Mouse (Mus musculus) CH12.LX (cell line): ENCODE measurements around the gene Fdps. TPM values are rescaled to one million over a fixed set of nuclear protein-coding genes. Genes with fewer than 3 reads are reported as not detected.
A peak's percentile ranks its signal among the peaks of the same experiment; 100 is the strongest.

Experiments used
- DNase-seq: peaks from one replicate; pipeline ENCODE4 v3.0.0-alpha.2; 2013; ENCODE audit errors: extremely low read depth
- H3K27ac ChIP-seq: 2 replicates; pipeline ENCODE4 v1.5.1; 2012; ENCODE audit warnings: low read depth, mild to moderate bottlenecking, control low read depth, moderate library complexity; ENCODE audit not compliant: insufficient read depth
- H3K27me3 ChIP-seq: replicated peaks from 2 replicates; pipeline ENCODE3; 2012; ENCODE audit warnings: inconsistent platforms
- H3K36me3 ChIP-seq, 2 experiments: replicated peaks in 1 of 2; 2 replicates each; pipeline versions ENCODE3 to v1.6.1; 2012; ENCODE audit warnings: inconsistent platforms in 1 of 2, low read length in 1 of 2, mild to moderate bottlenecking in 1 of 2, mixed read lengths in 1 of 2, moderate library complexity in 1 of 2; ENCODE audit not compliant: control insufficient read depth in 1 of 2, insufficient read depth in 1 of 2
- H3K4me1 ChIP-seq, 2 experiments: 2 replicates each; pipeline ENCODE4 v1.6.1; 2012; ENCODE audit warnings: inconsistent platforms in 1 of 2, moderate library complexity in 1 of 2; ENCODE audit not compliant: insufficient read depth in 2 of 2, control insufficient read depth in 1 of 2
- H3K4me2 ChIP-seq: 2 replicates; pipeline ENCODE4 v1.6.1; 2012; ENCODE audit warnings: low read depth, mild to moderate bottlenecking, control low read depth; ENCODE audit not compliant: poor library complexity, insufficient read depth, severe bottlenecking
- H3K4me3 ChIP-seq, 3 experiments: fragments of 150-350 bp in 1 of 3; sonication (generic) in 1 of 3; replicated peaks in 1 of 3; 2 replicates each; pipeline versions ENCODE3 to v1.5.1; 2011 to 2012; ENCODE audit warnings: low read depth in 2 of 3, low read length in 2 of 3, mild to moderate bottlenecking in 2 of 3, moderate library complexity in 2 of 3, control low read depth in 1 of 3, improper control_type of control experiment in 1 of 3, inconsistent platforms in 1 of 3, mixed read lengths in 1 of 3; ENCODE audit not compliant: poor library complexity in 1 of 3
- H3K79me2 ChIP-seq: replicated peaks from 2 replicates; pipeline ENCODE4 v1.6.1; 2012; ENCODE audit warnings: mild to moderate bottlenecking, moderate library complexity; ENCODE audit not compliant: control insufficient read depth, poor library complexity, insufficient read depth, severe bottlenecking; ENCODE audit errors: extremely low read depth
- H3K9ac ChIP-seq: 2 replicates; pipeline ENCODE4 v1.6.1; 2012; ENCODE audit warnings: low read depth, mild to moderate bottlenecking, control low read depth, moderate library complexity; ENCODE audit not compliant: insufficient read depth
- H3K9me3 ChIP-seq: replicated peaks from 2 replicates; pipeline ENCODE3; 2012; ENCODE audit warnings: low read length, inconsistent platforms, mixed read lengths
- BHLHE40 ChIP-seq: IDR thresholded peaks from 2 replicates; pipeline ENCODE4 v1.6.1; 2011; ENCODE audit warnings: mild to moderate bottlenecking, low read depth, low read length, improper control_type of control experiment
- CHD1 ChIP-seq: IDR thresholded peaks from 2 replicates; pipeline ENCODE4 v1.6.1; 2012; ENCODE audit warnings: low read depth, low read length, improper control_type of control experiment, inconsistent platforms
- CHD2 ChIP-seq: IDR thresholded peaks from 2 replicates; pipeline ENCODE4 v1.6.1; 2011; ENCODE audit warnings: low read length, improper control_type of control experiment
- CTCF ChIP-seq, 2 experiments: IDR thresholded peaks in 1 of 2; conservative IDR thresholded peaks in 1 of 2; 2 replicates each; pipeline ENCODE4 v1.5.1; 2011 to 2012; ENCODE audit warnings: low read depth in 2 of 2, low read length in 2 of 2, improper control_type of control experiment in 1 of 2, inconsistent platforms in 1 of 2, mild to moderate bottlenecking in 1 of 2, moderate library complexity in 1 of 2
- E2F4 ChIP-seq: IDR thresholded peaks from 2 replicates; pipeline ENCODE4 v1.6.1; 2011; ENCODE audit warnings: low read depth, low read length, improper control_type of control experiment; ENCODE audit not compliant: insufficient replicate concordance
- ELF1 ChIP-seq: IDR thresholded peaks from 2 replicates; pipeline ENCODE4 v1.6.1; 2014; ENCODE audit warnings: low read depth, mild to moderate bottlenecking, inconsistent platforms, low read length, improper control_type of control experiment
- EP300 ChIP-seq: IDR thresholded peaks from 2 replicates; pipeline ENCODE4 v1.6.1; 2011; ENCODE audit warnings: low read length, improper control_type of control experiment
- ETS1 ChIP-seq: conservative IDR thresholded peaks from 2 replicates; pipeline ENCODE4 v1.6.1; 2012; ENCODE audit warnings: low read depth, mild to moderate bottlenecking, inconsistent platforms, low read length, improper control_type of control experiment, moderate library complexity
- GABPA ChIP-seq: IDR thresholded peaks from 2 replicates; pipeline ENCODE4 v1.6.1; 2012; ENCODE audit warnings: low read depth, low read length, improper control_type of control experiment, inconsistent platforms; ENCODE audit not compliant: insufficient replicate concordance
- HCFC1 ChIP-seq: IDR thresholded peaks from 2 replicates; pipeline ENCODE4 v1.6.1; 2012; ENCODE audit warnings: low read depth, mild to moderate bottlenecking, inconsistent platforms, low read length, improper control_type of control experiment
- IRF4 ChIP-seq: IDR thresholded peaks from 2 replicates; pipeline ENCODE4 v1.6.1; 2014; ENCODE audit warnings: low read depth, mild to moderate bottlenecking, inconsistent platforms, low read length, improper control_type of control experiment
- JUN ChIP-seq: IDR thresholded peaks from 2 replicates; pipeline ENCODE4 v1.6.1; 2011; ENCODE audit warnings: low read depth, mild to moderate bottlenecking, low read length, improper control_type of control experiment, moderate library complexity; ENCODE audit not compliant: insufficient read depth
- JUND ChIP-seq: conservative IDR thresholded peaks from 2 replicates; pipeline ENCODE4 v1.6.1; 2011; ENCODE audit warnings: low read depth, low read length, improper control_type of control experiment
- KAT2A ChIP-seq: IDR thresholded peaks from 2 replicates; pipeline ENCODE4 v1.6.1; 2012; ENCODE audit warnings: low read length, improper control_type of control experiment, inconsistent platforms; ENCODE audit not compliant: insufficient replicate concordance
- MAFK ChIP-seq: IDR thresholded peaks from 2 replicates; pipeline ENCODE4 v1.6.1; 2011; ENCODE audit warnings: low read length, improper control_type of control experiment; ENCODE audit not compliant: insufficient replicate concordance
- MAX ChIP-seq: IDR thresholded peaks from 2 replicates; pipeline ENCODE4 v1.6.1; 2011; ENCODE audit warnings: low read length, improper control_type of control experiment
- MAZ ChIP-seq: IDR thresholded peaks from 2 replicates; pipeline ENCODE4 v1.6.1; 2012; ENCODE audit warnings: low read depth, mild to moderate bottlenecking, inconsistent platforms, low read length, improper control_type of control experiment, moderate library complexity
- MEF2A ChIP-seq: IDR thresholded peaks from 2 replicates; pipeline ENCODE4 v1.6.1; 2014; ENCODE audit warnings: low read depth, mild to moderate bottlenecking, inconsistent platforms, low read length, improper control_type of control experiment, borderline replicate concordance
- MXI1 ChIP-seq: IDR thresholded peaks from 2 replicates; pipeline ENCODE4 v1.6.1; 2011; ENCODE audit warnings: mild to moderate bottlenecking, low read depth, low read length, improper control_type of control experiment
- MYC ChIP-seq: IDR thresholded peaks from 2 replicates; pipeline ENCODE4 v1.6.1; 2011; ENCODE audit warnings: low read depth, mild to moderate bottlenecking, improper control_type of control experiment, low read length
- NELFE ChIP-seq: IDR thresholded peaks from 2 replicates; pipeline ENCODE4 v1.6.1; 2011; ENCODE audit warnings: low read depth, low read length, improper control_type of control experiment
- NRF1 ChIP-seq: IDR thresholded peaks from 2 replicates; pipeline ENCODE4 v1.6.1; 2014; ENCODE audit warnings: low read depth, mild to moderate bottlenecking, inconsistent platforms, low read length, improper control_type of control experiment, moderate library complexity
- PAX5 ChIP-seq: IDR thresholded peaks from 2 replicates; pipeline ENCODE4 v1.6.1; 2012; ENCODE audit warnings: low read length, inconsistent platforms, mixed read lengths
- POLR2A ChIP-seq: IDR thresholded peaks from 2 replicates; pipeline ENCODE4 v1.6.1; 2011; ENCODE audit warnings: low read depth, mild to moderate bottlenecking, improper control_type of control experiment, low read length
- POLR2AphosphoS2 ChIP-seq: IDR thresholded peaks from 2 replicates; pipeline ENCODE4 v1.6.1; 2011; ENCODE audit warnings: low read depth, low read length, improper control_type of control experiment
- RAD21 ChIP-seq: IDR thresholded peaks from 2 replicates; pipeline ENCODE4 v1.6.1; 2011; ENCODE audit warnings: low read depth, mild to moderate bottlenecking, low read length, improper control_type of control experiment, moderate library complexity
- RCOR1 ChIP-seq: conservative IDR thresholded peaks from 2 replicates; pipeline ENCODE4 v1.6.1; 2012; ENCODE audit warnings: low read depth, mild to moderate bottlenecking, inconsistent platforms, low read length, improper control_type of control experiment
- SIN3A ChIP-seq: IDR thresholded peaks from 2 replicates; pipeline ENCODE4 v1.6.1; 2012; ENCODE audit warnings: low read length, improper control_type of control experiment, inconsistent platforms
- SMC3 ChIP-seq: IDR thresholded peaks from 2 replicates; pipeline ENCODE4 v1.6.1; 2011; ENCODE audit warnings: low read depth, low read length, improper control_type of control experiment
- TBP ChIP-seq: conservative IDR thresholded peaks from 2 replicates; pipeline ENCODE4 v1.6.1; 2011; ENCODE audit warnings: low read depth, low read length, improper control_type of control experiment
- TCF12 ChIP-seq: IDR thresholded peaks from 2 replicates; pipeline ENCODE4 v1.6.1; 2014; ENCODE audit warnings: low read depth, mild to moderate bottlenecking, inconsistent platforms, low read length, improper control_type of control experiment
- UBTF ChIP-seq: IDR thresholded peaks from 2 replicates; pipeline ENCODE4 v1.6.1; 2012; ENCODE audit warnings: low read depth, mild to moderate bottlenecking, inconsistent platforms, low read length, improper control_type of control experiment, moderate library complexity
- USF1 ChIP-seq: IDR thresholded peaks from 2 replicates; pipeline ENCODE4 v1.6.1; 2014; ENCODE audit warnings: low read depth, mild to moderate bottlenecking, inconsistent platforms, low read length, improper control_type of control experiment
- USF2 ChIP-seq: conservative IDR thresholded peaks from 2 replicates; pipeline ENCODE4 v1.6.1; 2011; ENCODE audit warnings: low read depth, low read length, improper control_type of control experiment
- ZC3H11A ChIP-seq: IDR thresholded peaks from 2 replicates; pipeline ENCODE4 v1.6.1; 2012; ENCODE audit warnings: low read depth, mild to moderate bottlenecking, inconsistent platforms, low read length, improper control_type of control experiment
- ZKSCAN1 ChIP-seq: IDR thresholded peaks from 2 replicates; pipeline ENCODE4 v1.6.1; 2012; ENCODE audit warnings: low read depth, inconsistent platforms, low read length, improper control_type of control experiment, borderline replicate concordance
- ZMIZ1 ChIP-seq: IDR thresholded peaks from 2 replicates; pipeline ENCODE4 v1.6.1; 2012; ENCODE audit warnings: low read depth, mild to moderate bottlenecking, inconsistent platforms, low read length, improper control_type of control experiment
- ZNF384 ChIP-seq: IDR thresholded peaks from 2 replicates; pipeline ENCODE4 v1.6.1; 2012; ENCODE audit warnings: low read depth, low read length, improper control_type of control experiment, inconsistent platforms
- dilution Hi-C: fragments of 300-500 bp; cut with MboI; formaldehyde crosslinking; loops from 2 replicates; pipeline ENCODE4 v1.14.3; 2020; ENCODE audit warnings: low sequenced_read_pairs; ENCODE audit not compliant: extremely low pct_unique_long_range_greater_than_20kb, extremely low pct_ligation_motif_present
- in situ Hi-C: fragments of 300-500 bp; cut with MboI; formaldehyde crosslinking; loops from 3 replicates; pipeline ENCODE4 v1.14.3; 2019; ENCODE audit warnings: low sequenced_read_pairs, low pct_ligation_motif_present, low pct_unique_long_range_greater_than_20kb, mixed read lengths
- polyA plus RNA-seq: library from polyadenylated mRNA; unstranded; fragments of >175 nt; gene quantifications from 2 replicates; pipeline ENCODE4 v1.2.1, GENCODE M21; 2012; ENCODE audit warnings: low read depth; ENCODE audit not compliant: insufficient read length
- total RNA-seq, 2 experiments: library from RNA; depleted of rRNA; stranded (reverse); fragments of 300-350 nt in 1 of 2; fragments of >200 nt in 1 of 2; gene quantifications; 2 replicates each; pipeline ENCODE4 v1.2.3; 2012 to 2014

Fdps gene
- total and polyA plus RNA-seq, 3 experiments: 177 to 572 (median 243) TPM

DNA sequence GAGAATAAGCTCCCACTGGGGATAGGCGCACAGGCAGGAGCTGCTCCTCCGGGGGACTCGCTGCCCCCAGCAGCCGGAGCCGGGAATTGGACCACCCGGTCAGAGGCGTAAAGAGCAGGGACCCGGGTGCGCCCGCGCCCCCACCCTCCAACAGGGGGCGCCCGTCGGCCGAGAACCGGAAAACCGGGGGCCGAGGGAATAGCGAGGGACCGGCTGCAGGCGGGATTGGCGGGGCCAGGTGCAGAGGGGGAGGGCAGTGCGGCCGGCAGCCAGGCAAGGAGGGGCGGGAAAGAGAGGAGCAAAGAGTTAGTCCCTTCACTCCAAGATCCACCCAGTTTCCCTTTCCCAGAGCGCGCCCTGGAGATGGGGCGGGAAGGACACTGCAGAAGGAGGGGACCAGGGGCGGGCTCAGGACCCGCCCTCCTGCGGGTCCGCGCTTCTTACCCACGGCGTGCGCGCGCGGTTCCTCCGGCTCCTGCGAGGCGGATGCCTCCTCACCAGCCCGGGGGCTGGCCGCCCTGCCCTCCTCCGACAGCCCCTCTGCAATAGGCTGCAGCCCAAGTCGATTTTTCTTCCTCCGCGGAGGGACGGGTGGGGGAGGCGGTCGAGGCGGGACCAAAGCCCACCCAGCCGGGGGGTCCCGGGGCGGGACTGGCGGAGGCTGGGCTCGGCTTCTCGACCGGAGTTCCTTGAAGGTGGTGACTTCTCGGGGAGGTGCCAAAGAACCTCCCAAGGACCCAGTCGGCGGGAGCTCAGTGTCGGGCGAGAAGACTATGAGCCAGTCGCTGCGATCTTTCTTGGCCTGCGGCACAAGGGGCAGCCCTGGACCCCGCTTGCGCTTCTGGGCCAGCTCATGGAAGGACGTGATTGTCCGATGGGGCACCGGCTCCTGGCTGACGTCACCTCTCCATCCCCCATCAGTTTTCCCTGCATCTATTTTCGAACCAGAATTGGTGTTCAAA is 10.8 kb downstream of the Fdps start:
- H3K79me2 ChIP-seq: no peaks in the 10 kb centered on the region
- H3K4me1 ChIP-seq: peaks cover 14 to 60% of the 10 kb centered on the region in 2 experiments
- H3K4me3 ChIP-seq: peak overlapping the region; percentile 61 to 69 (median 62)
- H3K27ac ChIP-seq: no peak overlapping the region
- H3K27me3 ChIP-seq: peaks cover 2% of the 10 kb centered on the region
- peak overlapping the region; percentile 54 for H3K4me2 ChIP-seq
- in situ Hi-C loops: loop anchor here (5.0 kb wide), 1 partner anchor 66 kb away; no protein-coding TSS in a partner anchor
- peak; percentile 84; the same call in 1 of the 2 replicates for TF ChIP-seq MAZ
- no peak for TF ChIP-seq NRF1
- no peak for TF ChIP-seq PAX5
- no peak for TF ChIP-seq ZNF384
- no peak for TF ChIP-seq ETS1
- no peak for TF ChIP-seq JUND
- TF ChIP-seq RAD21: peak; percentile 47
- TF ChIP-seq JUN: no peak
- no peak for TF ChIP-seq MEF2A
- TF ChIP-seq MAX: no peak
- peak; percentile 26; the same call in 1 of the 2 replicates for TF ChIP-seq HCFC1
- TF ChIP-seq BHLHE40: no peak
- TF ChIP-seq CHD1: no peak
- TF ChIP-seq TCF12: no peak
- no peak for TF ChIP-seq GABPA
- TF ChIP-seq ZKSCAN1: no peak
- TF ChIP-seq TBP: no peak
- no peak for TF ChIP-seq E2F4
- no peak for TF ChIP-seq EP300
- TF ChIP-seq NELFE: no peak
- no peak for TF ChIP-seq USF2
- TF ChIP-seq MXI1: no peak
- peak; percentile 32; the same call in 1 of the 2 replicates for TF ChIP-seq IRF4
- no peak for TF ChIP-seq POLR2AphosphoS2
- TF ChIP-seq ZC3H11A: no peak
- no peak; the same call in 1 of the 2 replicates for TF ChIP-seq UBTF
- TF ChIP-seq KAT2A: no peak
- no peak for TF ChIP-seq RCOR1
- peak; percentile 37; the same call in 1 of the 2 replicates for TF ChIP-seq POLR2A
- TF ChIP-seq MYC: no peak
- no peak for TF ChIP-seq CHD2
- peak in 1 of 2 experiments; percentile 81; a peak in 2 of 4 replicates for TF ChIP-seq CTCF (conservative IDR thresholded peaks at IDR 0.05 in 1 of 2, IDR thresholded peaks at IDR 0.05 in 1 of 2; ENCODE audit: low read depth in 2 of 2, low read length in 2 of 2)
- TF ChIP-seq ZMIZ1: no peak
- TF ChIP-seq USF1: no peak
- peak; percentile 44; the same call in 1 of the 2 replicates for TF ChIP-seq SMC3
- TF ChIP-seq ELF1: peak; percentile 72
- TF ChIP-seq MAFK: no peak
- no peak for TF ChIP-seq SIN3A
- TF ChIP-seq, all 38 proteins: peak for 8
- no peaks in the 10 kb centered on the region for H3K9me3 ChIP-seq
- dilution Hi-C loops: no loop called here
- H3K36me3 ChIP-seq: peaks cover 19 to 37% of the 10 kb centered on the region in 2 experiments
- DNase-seq: peak; percentile 41
- H3K9ac ChIP-seq: peak overlapping the region; percentile 57; the same call in 1 of the 2 replicates
